Mouse (Mus musculus) heart, adult 9 months (tissue): ENCODE data around the gene Syt6.
"Not testable (repeated sequence)": the region's sequence is repeated elsewhere in the genome, so short reads cannot be mapped to it uniquely, and the experiment has no call there.

ENCODE experiments used
- DNase-seq, 2 experiments: peaks; one replicate each; pipeline ENCODE4 v3.0.0; 2022; ENCODE audit warnings: low spot score in 2 of 2

The Syt6 gene

GRCm38 (mm10) chr3:103601011-103601410 is 26.0 kb downstream of the Syt6 start:
- peak; percentile 41 to 44 for DNase-seq

DNA sequence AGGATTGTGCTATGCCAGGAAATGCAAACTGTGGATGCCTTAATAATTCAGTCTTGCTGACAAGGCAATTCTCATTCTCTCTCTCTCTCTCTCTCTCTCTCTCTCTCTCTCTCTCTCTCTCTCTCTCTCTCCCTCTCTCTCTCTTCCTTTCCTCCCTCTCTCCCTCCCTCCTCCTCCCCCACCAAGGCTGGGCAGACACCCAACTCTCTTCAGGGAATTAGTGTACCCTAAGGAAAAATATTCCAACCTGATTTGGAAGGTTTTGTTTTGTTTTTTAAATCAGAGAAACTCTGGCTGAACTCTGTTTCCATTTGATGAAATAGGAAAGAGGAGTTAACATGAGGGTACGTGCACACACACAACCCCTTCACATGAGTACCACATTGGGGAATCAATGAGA is 26.5 kb downstream of the Syt6 start:
- DNase-seq, result no peak

GRCm38 (mm10) chr3:103606045-103606597 is 31.1 kb downstream of the Syt6 start:
- DNase-seq, result no peak

DNA sequence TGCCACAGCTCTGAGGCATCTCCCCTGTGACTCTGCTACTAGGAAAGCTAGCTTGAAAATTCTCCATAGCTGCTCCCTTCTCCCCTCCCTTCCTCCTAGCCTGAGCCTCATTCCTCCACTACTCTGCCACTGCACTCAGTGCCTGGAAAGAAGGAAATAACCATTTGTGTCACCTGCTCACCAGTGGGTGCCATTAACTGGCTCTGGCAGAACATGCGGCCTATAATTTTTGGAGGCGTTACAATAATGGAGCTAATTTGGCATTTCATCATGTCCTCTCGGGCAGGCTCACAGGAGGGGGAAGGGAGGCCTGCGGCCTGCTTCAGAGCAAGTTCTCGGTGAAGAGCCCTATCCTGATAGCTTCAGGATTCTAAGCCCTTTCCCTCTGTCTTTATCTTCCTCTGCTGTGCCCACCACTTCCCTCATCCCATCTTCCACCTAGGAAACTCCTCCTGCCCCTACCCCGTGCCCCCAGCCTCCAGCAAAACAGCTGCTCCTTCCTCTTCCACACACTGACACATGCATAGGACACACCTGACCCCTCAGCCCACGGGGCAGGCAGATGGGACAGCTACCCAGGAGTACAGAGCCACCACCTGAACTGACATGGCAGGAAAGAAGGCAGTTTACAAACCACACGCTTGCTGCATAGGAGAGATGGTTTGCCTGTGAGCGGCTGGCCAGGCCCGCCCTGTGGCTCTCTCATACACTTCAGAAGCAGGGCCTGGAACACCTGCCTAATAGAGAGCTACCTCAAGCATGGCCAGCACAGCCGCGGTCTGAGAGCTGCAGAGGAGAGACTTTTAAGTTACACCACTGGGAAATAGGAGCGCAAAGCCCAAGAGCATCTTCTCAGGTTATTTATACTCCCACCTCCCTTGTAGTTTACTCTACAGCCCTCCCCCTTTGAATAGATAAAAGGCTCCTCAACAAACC is 31.9 kb downstream of the Syt6 start:
- DNase-seq, result no peak

- no peak for DNase-seq
These were observed 35.2 kb downstream of the Syt6 start for GRCm38 (mm10) chr3:103610231-103610630.

GRCm38 (mm10) chr3:103612636-103613355 is 37.8 kb downstream of the Syt6 start:
- DNase-seq, result peak; percentile 24 to 42

DNA sequence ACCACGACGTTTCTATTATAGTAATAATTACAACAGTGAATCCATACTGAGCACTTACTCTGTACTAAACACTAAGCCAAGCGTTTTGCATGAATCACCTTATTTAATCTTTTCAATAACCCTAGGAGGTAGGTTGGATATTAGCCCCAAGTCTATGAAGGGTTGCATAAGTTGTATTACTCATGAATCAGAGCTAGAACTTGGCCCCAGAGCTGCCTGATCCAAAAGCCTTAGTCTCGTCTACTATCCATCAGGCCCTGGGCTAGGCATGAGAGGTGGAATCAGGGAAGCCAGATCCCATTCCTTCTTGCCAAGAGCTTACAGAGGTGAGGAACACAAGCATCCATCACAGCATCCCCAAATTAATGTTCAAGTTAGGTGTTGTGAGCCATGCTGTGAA is 40.6 kb downstream of the Syt6 start:
- no peak for DNase-seq

GRCm38 (mm10) chr3:103616981-103617380 is 42.0 kb downstream of the Syt6 start:
- DNase-seq, result no peak

- no peak for DNase-seq
These were observed 45.1 kb downstream of the Syt6 start for GRCm38 (mm10) chr3:103620101-103620500.

- DNase-seq, result no peak
These were observed 49.0 kb downstream of the Syt6 start for GRCm38 (mm10) chr3:103623893-103624470.

DNA sequence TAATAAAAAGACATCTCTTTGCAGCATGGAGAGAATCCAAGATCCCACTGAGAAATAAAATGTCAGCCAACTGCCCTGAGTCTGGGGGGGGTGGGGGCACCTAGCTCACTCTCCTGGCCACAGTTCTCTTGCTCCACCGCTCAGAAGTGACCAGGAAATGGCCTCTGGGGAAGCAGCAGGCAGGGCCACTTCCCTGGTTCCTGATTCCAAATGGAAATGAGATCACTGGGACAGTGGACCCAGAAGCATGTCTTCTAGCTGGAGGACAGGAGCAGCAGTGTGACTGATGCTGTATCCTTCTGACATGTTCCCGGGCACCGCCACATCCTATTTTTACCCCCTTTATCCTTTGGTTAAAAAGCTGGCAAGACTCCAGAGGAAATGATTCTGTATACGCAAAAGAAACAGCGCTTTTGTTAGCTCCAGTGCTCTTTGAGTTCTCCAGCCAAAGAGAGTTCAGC is 49.6 kb downstream of the Syt6 start:
- no peak for DNase-seq

DNA sequence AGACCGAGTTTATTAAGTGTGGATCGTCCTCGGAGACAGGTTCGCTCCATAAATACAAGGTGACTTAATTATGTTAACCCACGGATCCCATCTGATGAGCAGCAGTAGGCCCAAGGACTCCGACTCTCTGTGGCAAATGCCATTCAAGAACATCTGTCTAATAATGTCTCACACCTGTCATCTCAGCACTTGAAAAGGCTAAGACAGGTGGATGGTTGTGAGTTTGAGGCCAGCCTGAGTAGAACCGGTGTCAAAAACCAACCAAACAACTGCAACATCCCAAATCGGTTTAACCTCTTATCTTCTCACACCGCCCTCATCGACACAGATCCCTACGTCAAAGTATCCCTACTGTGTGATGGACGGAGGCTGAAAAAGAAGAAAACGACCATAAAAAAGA is 50.1 kb downstream of the Syt6 start:
- no peak for DNase-seq

GRCm38 (mm10) chr3:103626481-103626880 is 51.5 kb downstream of the Syt6 start:
- DNase-seq, result no peak

GRCm38 (mm10) chr3:103627661-103628060 is 52.6 kb downstream of the Syt6 start:
- peak in 1 of 2 experiments; percentile 17 for DNase-seq

- no peak for DNase-seq
These were observed 58.1 kb downstream of the Syt6 start for GRCm38 (mm10) chr3:103633124-103633523.

DNA sequence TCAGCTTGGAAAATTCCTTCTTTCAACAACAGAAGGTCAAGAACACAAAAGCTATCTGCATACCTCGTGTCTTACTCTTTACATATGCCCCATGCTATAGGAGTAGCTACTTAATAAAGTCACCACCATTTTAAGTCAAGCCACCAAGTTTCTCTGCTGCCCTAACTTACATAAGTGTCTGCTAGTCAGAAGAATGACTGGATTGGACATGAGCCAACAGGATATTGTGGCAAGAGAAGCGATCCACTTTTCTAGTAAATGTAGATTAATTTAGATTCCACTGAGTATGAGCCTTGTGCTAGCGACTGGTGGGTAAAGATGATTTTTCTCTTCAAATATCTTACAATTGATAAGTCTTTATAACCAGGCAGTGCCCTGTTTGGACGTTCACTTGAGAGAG is 58.8 kb downstream of the Syt6 start:
- DNase-seq, result no peak

DNA sequence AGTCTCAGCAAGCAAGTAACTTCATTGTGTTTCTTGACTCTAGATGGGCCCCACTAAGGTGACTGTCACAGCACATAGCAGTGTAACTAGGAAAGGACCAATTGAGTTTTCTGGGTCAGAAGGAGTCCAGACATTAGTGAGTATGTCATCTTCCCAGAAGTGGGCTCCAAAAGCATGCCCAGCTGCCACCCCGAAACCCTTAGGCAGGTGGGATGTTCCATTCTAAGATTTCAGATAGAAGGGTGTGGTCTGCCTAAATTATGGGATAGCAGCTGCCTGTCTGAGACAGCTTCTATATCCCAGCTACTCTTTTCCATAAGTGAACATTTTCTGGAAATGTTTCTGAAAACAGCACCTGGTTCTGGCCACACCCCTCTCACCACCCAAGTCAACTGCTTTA is 59.2 kb downstream of the Syt6 start:
- no peak for DNase-seq

DNA sequence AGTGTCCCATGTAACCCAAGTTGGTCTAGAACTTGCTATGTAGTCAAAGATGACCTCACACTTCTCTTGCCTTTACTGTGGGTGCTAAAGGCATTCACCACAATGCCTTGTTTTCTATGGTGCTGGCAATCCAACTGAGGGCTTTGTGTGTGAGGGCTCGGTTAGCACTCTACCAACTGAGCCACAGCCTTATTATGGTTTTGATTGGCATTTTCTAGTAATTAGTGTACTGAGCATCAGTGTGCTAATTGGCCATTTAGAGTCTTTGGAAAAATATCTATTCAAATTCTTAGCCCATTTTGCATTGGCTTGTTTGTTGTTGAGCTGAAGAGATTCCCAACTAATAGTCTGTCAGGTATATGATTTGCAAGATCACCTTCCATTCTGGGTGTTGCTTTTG is 62.6 kb downstream of the Syt6 start:
- no peak for DNase-seq

DNA sequence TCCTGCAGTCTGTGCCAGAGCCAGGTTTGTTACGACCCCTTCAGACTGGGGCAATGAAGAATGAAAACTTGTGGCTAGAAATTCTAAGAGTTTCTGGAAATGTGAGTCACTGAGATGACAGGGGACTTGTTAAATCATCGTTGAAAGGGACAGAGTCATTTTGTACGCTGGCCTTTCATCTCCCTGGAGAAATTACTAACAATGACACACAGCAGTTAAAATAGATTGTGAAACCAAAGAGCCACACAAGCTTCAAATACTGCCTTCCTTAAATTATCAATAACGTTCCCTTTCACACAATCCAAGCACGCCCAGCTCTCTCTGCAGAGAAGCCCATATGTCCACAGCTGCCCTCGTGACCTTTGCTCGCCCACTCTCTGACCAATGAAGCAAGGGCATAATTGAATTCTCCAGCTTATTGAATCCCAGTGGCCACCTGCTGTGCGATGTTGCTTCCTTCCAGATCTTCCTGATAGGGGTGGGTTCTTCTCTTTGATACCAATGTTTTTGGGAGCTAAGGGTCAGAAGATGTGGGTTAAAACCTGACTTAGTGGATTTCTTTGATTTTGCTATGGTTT is 65.3 kb downstream of the Syt6 start:
- no peak for DNase-seq

GRCm38 (mm10) chr3:103641301-103641700 is 66.3 kb downstream of the Syt6 start:
- no peak for DNase-seq

DNA sequence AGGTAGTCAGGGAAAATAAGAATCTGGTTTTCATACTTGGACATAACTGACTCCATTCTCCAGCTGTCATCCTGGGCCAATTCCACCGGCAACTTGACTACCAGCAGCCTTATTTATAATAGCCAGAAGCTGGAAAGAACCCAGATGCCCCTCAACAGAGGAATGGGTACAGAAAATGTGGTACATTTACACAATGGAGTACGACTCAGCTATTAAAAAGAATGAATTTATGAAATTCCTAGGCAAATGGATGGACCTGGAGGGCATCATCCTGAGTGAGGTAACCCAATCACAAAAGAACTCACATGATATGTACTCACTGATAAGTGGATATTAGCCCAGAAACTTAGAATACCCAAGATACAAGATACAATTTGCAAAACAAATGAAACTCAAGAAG is 70.9 kb downstream of the Syt6 start, which contains the start of gene Atg4a-ps:
TSS of gene Atg4a-ps (minus strand) at position 101 of the 400 bp plus-strand sequence.
- DNase-seq, result not testable (repeated sequence)
